Mouse (Mus musculus) E14TG2a.4 (cell line): ENCODE measurements at regions not wholly inside any gene's neighbourhood (a gene's known extent, or its start where the extent isn't known, plus 50 kb on each side); places are given as distances from the start of the nearest gene placed in this dataset.

ENCODE experiments used
- CTCF ChIP-seq: conservative IDR thresholded peaks from 2 replicates; pipeline ENCODE4 v1.5.1; 2014; ENCODE audit warnings: low read length
- NANOG ChIP-seq: IDR thresholded peaks from 2 replicates; pipeline ENCODE4 v1.6.1; 2014; ENCODE audit warnings: borderline replicate concordance, low read length, mixed read lengths

DNA sequence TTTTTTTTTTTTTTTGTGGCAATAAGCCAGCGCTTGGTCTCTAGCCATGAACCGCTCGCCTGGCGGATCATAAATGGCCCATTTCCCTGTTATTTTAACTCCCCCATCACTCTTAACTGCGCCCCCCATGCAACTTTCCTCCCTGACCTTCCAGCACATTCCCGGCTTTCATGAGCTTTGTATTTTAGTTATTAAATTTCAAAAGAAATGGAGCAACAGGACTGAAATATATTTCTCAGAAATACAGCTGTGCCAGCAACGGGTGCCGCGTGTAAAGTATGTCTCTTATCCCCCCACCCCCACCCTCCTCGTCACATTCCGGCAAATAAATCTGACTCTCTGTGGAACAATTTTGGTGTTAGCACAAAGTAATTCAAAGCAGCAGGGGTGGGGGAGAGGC lies 83.2 kb upstream of the Tas2r119 start:
- TF ChIP-seq CTCF = no peak
- no peak for TF ChIP-seq NANOG
